Mouse (Mus musculus) liver, adult 2 months (tissue): ENCODE data around the gene Efcab6.

Source experiments
- CTCF ChIP-seq: fragments of 200-500 bp; IDR thresholded peaks from 2 replicates; pipeline ENCODE4 v1.5.1; 2011; ENCODE audit warnings: low read depth, low read length, control low read depth
- POLR2A ChIP-seq: fragments of 200-500 bp; IDR thresholded peaks from 2 replicates; pipeline ENCODE4 v1.6.1; 2011; ENCODE audit warnings: low read length, control low read depth; ENCODE audit not compliant: insufficient read depth; ENCODE audit errors: extremely low read depth

DNA sequence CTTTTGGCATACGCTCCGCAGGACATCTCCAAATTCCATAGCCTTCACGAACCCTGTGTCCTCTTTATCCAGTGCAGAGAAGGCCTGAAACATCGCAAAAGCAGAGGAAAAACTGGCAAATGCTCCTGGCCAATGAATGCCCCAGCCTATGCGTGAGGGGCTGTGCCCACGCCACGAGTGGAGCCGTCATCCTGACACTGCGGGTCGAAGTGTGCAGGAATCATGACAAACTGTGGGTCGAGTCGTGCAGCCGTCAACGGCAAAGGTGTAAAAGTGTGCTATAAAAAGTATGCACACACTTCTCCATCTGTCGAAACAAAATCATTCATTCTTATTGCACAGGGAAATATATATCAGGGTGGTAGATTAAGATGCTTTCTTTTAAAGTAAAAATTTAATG, 172.3 kb downstream of the Efcab6 start:
- TF ChIP-seq POLR2A (no peak), CTCF (no peak)
